Mouse (Mus musculus) liver, embryonic 14.5 days (tissue): ENCODE data around the gene Tbcd.

Experiments
- CTCF ChIP-seq: IDR thresholded peaks from 2 replicates; pipeline ENCODE4 v1.5.1; 2016; ENCODE audit warnings: antibody characterized with exemption, low read depth, control low read depth
- EP300 ChIP-seq: IDR thresholded peaks from 2 replicates; pipeline ENCODE4 v1.6.1; 2016; ENCODE audit warnings: antibody characterized with exemption, low read depth

GRCm38 (mm10) chr11:121552846-121553457 lies 101.2 kb downstream of the Tbcd start:
- TF ChIP-seq EP300 = no peak
- no peak for TF ChIP-seq CTCF
